Mouse (Mus musculus) kidney, postnatal 0 days (tissue): ENCODE data around the gene Jag1. TPM values are rescaled to one million over a fixed set of nuclear protein-coding genes. Genes with fewer than 3 reads are reported as not detected.

ENCODE experiments used
- ATAC-seq: fragments of 200-750 bp; cut with Nextera tagmentation; replicated peaks from 2 replicates; pipeline ENCODE4 v1.8.0; 2017; ENCODE audit warnings: low read depth, moderate number of reproducible peaks, moderate TSS enrichment, moderate library complexity; ENCODE audit not compliant: low FRiP score
- DNase-seq: peaks from one replicate; pipeline ENCODE4 v3.0.0-alpha.2; 2016; ENCODE audit warnings: low spot score
- H3K27ac ChIP-seq: fragments of 300-500 bp; sonication (generic); 2 replicates; pipeline ENCODE4 v1.5.1; 2014; ENCODE audit warnings: mild to moderate bottlenecking
- H3K27me3 ChIP-seq: fragments of 300-500 bp; sonication (generic); 2 replicates; pipeline ENCODE4 v1.6.1; 2014; ENCODE audit warnings: low read length, mixed read lengths; ENCODE audit not compliant: insufficient read depth
- H3K36me3 ChIP-seq: fragments of 300-500 bp; sonication (generic); 2 replicates; pipeline ENCODE4 v1.6.1; 2014; ENCODE audit warnings: low read length, mixed read lengths; ENCODE audit not compliant: insufficient read depth
- H3K4me1 ChIP-seq: fragments of 300-500 bp; sonication (generic); replicated peaks from 2 replicates; pipeline ENCODE4 v1.6.1; 2014; ENCODE audit warnings: antibody characterized with exemption, low read length, mixed read lengths; ENCODE audit not compliant: insufficient read depth
- H3K4me2 ChIP-seq: fragments of 300-500 bp; sonication (generic); 2 replicates; pipeline ENCODE4 v1.6.1; 2014; ENCODE audit warnings: mild to moderate bottlenecking, low read length, moderate library complexity, mixed read lengths
- H3K4me3 ChIP-seq: fragments of 300-500 bp; sonication (generic); replicated peaks from 2 replicates; pipeline ENCODE4 v1.5.1; 2014; ENCODE audit warnings: low read depth, low read length
- H3K9ac ChIP-seq: fragments of 300-500 bp; sonication (generic); 2 replicates; pipeline ENCODE4 v1.6.1; 2014; ENCODE audit warnings: low read depth, low read length
- H3K9me3 ChIP-seq: fragments of 300-500 bp; sonication (generic); replicated peaks from 2 replicates; pipeline ENCODE4 v1.6.1; 2016; ENCODE audit warnings: low read length, inconsistent platforms, mixed read lengths
- CTCF ChIP-seq: IDR thresholded peaks from 2 replicates; pipeline ENCODE4 v1.5.1; 2016; ENCODE audit warnings: antibody characterized with exemption, low read depth, mild to moderate bottlenecking, moderate library complexity
- whole genome bisulfite sequencing: fragments of 180-500 bp; shearing (Covaris S2); extraction: QIAGEN DNeasy Blood & Tissue Kit; methylation state at CpG from one replicate; pipeline ENCODE4 v1.1.7; 2014; 5-methylcytosine and 5-hydroxymethylcytosine counted together
- polyA plus RNA-seq: library from polyadenylated mRNA; unstranded; fragments of >200 nt; fragmentation: Nextera tagmentation; extraction: Ambion mirVana; gene quantifications from 2 replicates; pipeline ENCODE4 v1.2.1, GENCODE M21; 2015

Gene Jag1
- polyA plus RNA-seq, 1 experiment from 2014 or later, result 47.6 TPM

GRCm38 (mm10) chr2:137138063-137138462 lies 21.6 kb upstream of the Jag1 start:
- Histone ChIP-seq H3K4me2 (no peak overlapping the region), H3K36me3 (no peaks in the 10 kb centered on the region), H3K4me3 (no peak overlapping the region), H3K27ac (no peak overlapping the region), H3K4me1 (no peaks in the 10 kb centered on the region), H3K9me3 (no peaks in the 10 kb centered on the region), H3K27me3 (no peaks in the 10 kb centered on the region), H3K9ac (no peak overlapping the region)
- no peak for DNase-seq
- WGBS, result 96% methylated on average over 1 of the region's 1 CpGs
- no peak for TF ChIP-seq CTCF
- ATAC-seq, result no peak

GRCm38 (mm10) chr2:137134035-137134434 lies 17.6 kb upstream of the Jag1 start:
- DNase-seq, result no peak
- no peak for ATAC-seq
- WGBS, result 81% methylated on average over 5 of the region's 5 CpGs

DNA sequence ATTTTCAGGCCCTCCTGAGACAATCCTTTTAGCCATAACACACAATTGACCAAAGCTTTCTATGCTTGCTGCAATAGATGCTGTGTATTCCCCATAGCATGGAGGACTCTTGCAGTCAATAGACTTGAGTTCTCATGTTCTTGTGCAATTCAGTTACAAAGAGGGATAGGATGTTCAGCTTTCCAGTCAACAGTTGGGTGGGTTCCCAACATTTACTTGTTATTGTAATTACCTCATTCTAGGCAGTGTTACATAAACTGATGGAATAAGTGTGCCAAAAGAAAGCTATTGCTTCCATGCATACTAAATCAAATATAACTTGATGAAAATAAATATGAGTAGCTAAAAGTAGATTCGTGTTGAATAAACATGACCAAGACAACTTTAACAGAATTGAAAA lies 8.4 kb upstream of the Jag1 start:
- Histone ChIP-seq H3K36me3 (no peaks in the 10 kb centered on the region), H3K4me2 (no peak overlapping the region), H3K4me3 (no peak overlapping the region), H3K9me3 (no peaks in the 10 kb centered on the region), H3K27ac (no peak overlapping the region), H3K9ac (no peak overlapping the region), H3K27me3 (no peaks in the 10 kb centered on the region), H3K4me1 (no peaks in the 10 kb centered on the region)
- DNase-seq (no peak), ATAC-seq (no peak)
- no peak for TF ChIP-seq CTCF
- 68% methylated on average over 1 of the region's 1 CpGs for WGBS

More at GRCm38 (mm10) chr2:137134035-137134434, 17.6 kb upstream of the Jag1 start:
- H3K4me2 ChIP-seq, result no peak overlapping the region
- H3K27ac ChIP-seq, result no peak overlapping the region
- no peak overlapping the region for H3K4me3 ChIP-seq
- H3K4me1 ChIP-seq, result no peaks in the 10 kb centered on the region
- H3K9me3 ChIP-seq, result no peaks in the 10 kb centered on the region
- TF ChIP-seq CTCF, result no peak
- H3K27me3 ChIP-seq, result no peaks in the 10 kb centered on the region
- no peaks in the 10 kb centered on the region for H3K36me3 ChIP-seq
- no peak overlapping the region for H3K9ac ChIP-seq

DNA sequence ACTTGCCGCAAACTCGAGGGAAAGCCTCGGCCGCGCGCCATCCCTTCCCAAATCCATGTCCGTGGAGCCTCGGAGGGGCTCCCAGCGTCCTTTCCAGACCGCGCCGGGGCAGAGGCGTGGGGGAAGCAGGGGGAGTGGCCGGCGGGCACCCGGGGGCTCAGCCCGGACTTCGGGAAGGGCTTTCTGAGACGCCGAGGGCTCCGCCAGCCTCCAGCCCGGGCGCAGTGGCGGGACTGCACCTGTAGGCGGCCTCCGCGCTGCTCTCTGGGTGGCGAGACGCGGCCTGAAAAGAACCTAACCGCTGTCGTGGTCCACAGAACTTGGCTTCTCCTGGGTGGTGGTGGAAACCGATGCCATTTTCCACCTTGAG lies 862 bp upstream of the Jag1 start:
- TF ChIP-seq CTCF, result peak; percentile 87
- H3K4me3 ChIP-seq, result peak overlapping the region; percentile 58
- peak overlapping the region; percentile 77 for H3K4me2 ChIP-seq
- no peaks in the 10 kb centered on the region for H3K9me3 ChIP-seq
- peak overlapping the region; percentile 82 for H3K9ac ChIP-seq
- peak overlapping the region; percentile 98 for H3K27ac ChIP-seq
- H3K27me3 ChIP-seq, result no peaks in the 10 kb centered on the region
- ATAC-seq (peak; percentile 73), DNase-seq (peak; percentile 93)
- H3K36me3 ChIP-seq, result no peaks in the 10 kb centered on the region
- H3K4me1 ChIP-seq, result peaks cover 5% of the 10 kb centered on the region; the same call in 1 of the 2 replicates
- WGBS, result under 1% methylated on average over 32 of the region's 33 CpGs

DNA sequence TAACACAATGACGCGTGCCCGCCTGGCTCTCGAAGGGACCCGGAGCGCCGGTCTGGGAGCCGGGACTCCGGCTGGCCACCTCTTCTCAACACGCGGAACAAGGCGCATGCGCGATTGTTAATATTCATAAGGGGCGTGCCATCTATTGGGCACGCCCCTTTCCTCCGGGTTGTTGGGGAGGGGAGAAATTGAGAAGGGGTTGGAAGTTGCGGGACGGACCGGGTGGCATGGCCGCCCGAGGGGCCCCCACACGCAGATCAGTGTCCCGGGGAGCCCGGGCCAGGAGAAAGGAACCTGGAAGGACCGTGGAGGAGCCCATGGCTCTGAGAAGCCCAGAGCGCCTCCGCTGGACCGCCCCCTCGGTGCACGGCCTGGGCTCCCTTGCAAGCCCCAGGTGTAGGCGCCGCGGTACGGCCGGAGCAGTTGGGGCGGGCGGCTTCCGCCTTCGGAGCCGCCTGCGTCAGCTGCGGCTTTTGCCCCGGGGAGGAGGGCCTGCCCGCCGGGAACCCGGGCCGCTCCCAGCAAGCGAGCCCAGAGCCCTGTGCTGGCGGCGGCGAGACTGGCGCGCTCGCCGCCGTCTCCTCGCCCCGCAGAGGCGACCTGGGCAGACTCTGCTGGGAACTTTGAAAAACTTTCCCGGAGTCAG lies 354 bp upstream of the Jag1 start:
- ATAC-seq, result peak; percentile 87
- WGBS, result under 1% methylated on average over 61 of the region's 61 CpGs

DNA sequence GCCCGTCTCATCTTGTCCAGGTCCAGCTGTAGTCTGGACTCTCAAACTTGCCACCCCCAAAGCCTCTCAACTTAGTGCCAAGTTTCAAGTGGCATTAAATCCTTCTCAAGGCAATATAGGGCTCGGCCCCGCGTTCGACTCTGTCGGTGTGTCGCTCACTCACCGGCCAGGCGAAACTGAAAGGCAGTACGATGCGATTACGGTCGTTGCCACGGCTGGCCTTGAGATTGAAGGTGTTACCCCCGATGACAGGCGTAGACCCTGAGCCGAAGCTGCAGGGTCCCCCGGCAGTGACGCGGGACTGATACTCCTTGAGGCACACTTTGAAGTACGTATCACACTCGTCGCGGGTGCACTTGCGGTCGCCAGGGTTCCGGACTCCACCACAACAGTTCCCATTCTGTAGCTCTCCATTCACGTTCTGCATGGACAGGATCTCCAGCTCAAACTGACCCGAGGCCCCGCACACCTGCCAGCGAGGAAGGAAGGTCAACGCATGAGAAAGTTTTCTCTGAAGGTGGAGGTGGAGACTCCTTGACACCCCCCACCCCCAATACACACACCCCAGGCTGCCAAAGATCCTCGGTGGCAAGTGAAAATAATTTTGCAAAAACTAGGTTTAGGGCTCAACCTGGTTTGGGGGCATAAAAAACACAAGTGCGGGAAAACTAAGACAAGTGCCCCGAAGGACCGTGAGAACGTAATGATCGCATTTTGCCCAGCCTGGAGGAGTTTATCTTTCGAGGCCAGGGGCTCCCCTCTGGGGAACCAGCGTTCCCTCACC lies 1.0 kb downstream of the Jag1 start:
- peak overlapping the region; percentile 77 for H3K4me2 ChIP-seq
- H3K36me3 ChIP-seq, result no peaks in the 10 kb centered on the region
- no peak for TF ChIP-seq CTCF
- WGBS, result under 1% methylated on average over 40 of the region's 40 CpGs
- peaks cover 8% of the 10 kb centered on the region; the same call in 1 of the 2 replicates for H3K4me1 ChIP-seq
- H3K4me3 ChIP-seq, result peak overlapping the region; percentile 58
- DNase-seq (no peak), ATAC-seq (no peak)
- H3K9ac ChIP-seq, result peak overlapping the region; percentile 82
- no peaks in the 10 kb centered on the region for H3K9me3 ChIP-seq
- H3K27ac ChIP-seq, result peak overlapping the region; percentile 98
- no peaks in the 10 kb centered on the region for H3K27me3 ChIP-seq

More for the DNA sequence above, 354 bp upstream of the Jag1 start:
- H3K27me3 ChIP-seq, result no peaks in the 10 kb centered on the region
- no peaks in the 10 kb centered on the region for H3K36me3 ChIP-seq
- H3K4me1 ChIP-seq, result peaks cover 5% of the 10 kb centered on the region; the same call in 1 of the 2 replicates
- H3K9me3 ChIP-seq, result no peaks in the 10 kb centered on the region
- peak; percentile 97 for DNase-seq
- H3K4me3 ChIP-seq, result peak overlapping the region; percentile 58
- peak overlapping the region; percentile 98 for H3K27ac ChIP-seq
- H3K9ac ChIP-seq, result peak overlapping the region; percentile 82
- H3K4me2 ChIP-seq, result peak overlapping the region; percentile 77
- TF ChIP-seq CTCF, result no peak
